Mouse (Mus musculus) layer of hippocampus, adult 2 months (tissue): ENCODE data around the gene Mgp. TPM values are rescaled to one million over a fixed set of nuclear protein-coding genes. Genes with fewer than 3 reads are reported as not detected.

ENCODE experiments used
- DNase-seq, 2 experiments: peaks; one replicate each; pipeline ENCODE4 v3.0.0; 2022; ENCODE audit warnings: low spot score in 2 of 2
- H3K27ac ChIP-seq: fragments of 200-600 bp; 2 replicates; pipeline ENCODE4 v1.8.1; 2022
- H3K4me3 ChIP-seq: fragments of 200-600 bp; 2 replicates; pipeline ENCODE4 v1.8.1; 2022; ENCODE audit warnings: mild to moderate bottlenecking
- CTCF ChIP-seq: fragments of 200-600 bp; conservative IDR thresholded peaks from 2 replicates; pipeline ENCODE4 v1.8.1; 2022; ENCODE audit warnings: antibody characterized with exemption, mild to moderate bottlenecking, moderate library complexity
- long read RNA-seq, 2 experiments: library from polyadenylated mRNA; stranded (forward); transcript quantifications; one replicate each; pipeline ENCODE4 v2.0.0; 2021; ENCODE audit warnings: borderline mapping rate in 2 of 2
- total RNA-seq, 2 experiments: library from RNA; stranded (reverse); gene quantifications; 2 replicates each; pipeline ENCODE4 v1.2.3; 2021

The Mgp gene
- total RNA-seq = 10 to 100 TPM; 23.1 to 29.1 TPM
- long read RNA-seq, experiment 1, transcript Mgp-201 (4 exons, 617 nt) = major isoform, 7 of 8 reads
- long read RNA-seq, experiment 1, partial matches to known transcripts = 1 of 8 reads
- long read RNA-seq, experiment 1, other reads (novel, unspliced or antisense) = 0 of 8 reads
- long read RNA-seq, experiment 2, partial matches to known transcripts = 0 of 3 reads
- long read RNA-seq, experiment 2, other reads (novel, unspliced or antisense) = 0 of 3 reads

GRCm38 (mm10) chr6:136875670-136876069, at the start of gene Mgp:
TSS of gene Mgp (minus strand) at chr6:136875823.
- TF ChIP-seq CTCF = no peak
- H3K4me3 ChIP-seq = no peak within 1 kb of the TSS; the same call in 1 of the 2 replicates
- peak; percentile 19 to 29 for DNase-seq

GRCm38 (mm10) chr6:136925049-136925448, 49.4 kb upstream of the Mgp start:
- no peak for DNase-seq
- TF ChIP-seq CTCF = no peak
- no peak overlapping the region for H3K4me3 ChIP-seq
- no peak overlapping the region for H3K27ac ChIP-seq

More at GRCm38 (mm10) chr6:136875670-136876069, at the start of gene Mgp:
- H3K27ac ChIP-seq = no peak within 1 kb of the TSS

- no peak within 1 kb of the TSS for H3K27ac ChIP-seq
- no peak for TF ChIP-seq CTCF
Observed at GRCm38 (mm10) chr6:136923532-136923931, 47.9 kb upstream of the Mgp start, which contains the start of gene Pde6h. TSS of gene Pde6h (plus strand) at chr6:136923832.

GRCm38 (mm10) chr6:136922871-136923270, 47.2 kb upstream of the Mgp start:
- no peak for DNase-seq
- Histone ChIP-seq H3K27ac (no peak overlapping the region), H3K4me3 (no peak overlapping the region)
- no peak for TF ChIP-seq CTCF

More at GRCm38 (mm10) chr6:136923532-136923931, 47.9 kb upstream of the Mgp start, which contains the start of gene Pde6h:
- DNase-seq = no peak
- H3K4me3 ChIP-seq = no peak within 1 kb of the TSS

- H3K27ac ChIP-seq = no peak within 1 kb of the TSS
- no peak within 1 kb of the TSS for H3K4me3 ChIP-seq
- TF ChIP-seq CTCF = no peak
- DNase-seq = no peak
Observed at GRCm38 (mm10) chr6:136922080-136922479, 46.5 kb upstream of the Mgp start, which contains the start of gene Erp27. TSS of gene Erp27 (minus strand) at chr6:136922180.

GRCm38 (mm10) chr6:136921601-136922000, 46.0 kb upstream of the Mgp start:
- no peak for TF ChIP-seq CTCF
- Histone ChIP-seq H3K4me3 (no peak overlapping the region), H3K27ac (no peak overlapping the region)
- peak; percentile 53 to 58 for DNase-seq

GRCm38 (mm10) chr6:136920320-136921257, 45.0 kb upstream of the Mgp start:
- peak; percentile 93 for TF ChIP-seq CTCF
- no peak overlapping the region for H3K4me3 ChIP-seq
- H3K27ac ChIP-seq = no peak overlapping the region
- peak; percentile 66 to 84 for DNase-seq

- no peak for DNase-seq
- Histone ChIP-seq H3K4me3 (no peak overlapping the region), H3K27ac (no peak overlapping the region)
- no peak for TF ChIP-seq CTCF
Observed at GRCm38 (mm10) chr6:136917885-136918284, 42.3 kb upstream of the Mgp start.

GRCm38 (mm10) chr6:136915721-136916395, 40.2 kb upstream of the Mgp start:
- no peak overlapping the region for H3K4me3 ChIP-seq
- H3K27ac ChIP-seq = no peak overlapping the region
- no peak for TF ChIP-seq CTCF
- no peak for DNase-seq

GRCm38 (mm10) chr6:136914234-136914633, 38.6 kb upstream of the Mgp start:
- no peak for TF ChIP-seq CTCF
- no peak for DNase-seq
- Histone ChIP-seq H3K4me3 (no peak overlapping the region), H3K27ac (no peak overlapping the region)

- H3K27ac ChIP-seq = no peak overlapping the region
- no peak for DNase-seq
- peak overlapping the region; percentile 36 for H3K4me3 ChIP-seq
- TF ChIP-seq CTCF = no peak
Observed at GRCm38 (mm10) chr6:136913384-136914126, 37.9 kb upstream of the Mgp start.

GRCm38 (mm10) chr6:136912751-136913265, 37.2 kb upstream of the Mgp start:
- no peak for DNase-seq
- TF ChIP-seq CTCF = no peak
- no peak overlapping the region for H3K27ac ChIP-seq
- H3K4me3 ChIP-seq = no peak overlapping the region
